Mouse (Mus musculus) bone marrow macrophage, adult 2 months (primary cell): ENCODE data around the gene Acacb. TPM values are rescaled to one million over a fixed set of nuclear protein-coding genes. Genes with fewer than 3 reads are reported as not detected.
A peak's percentile ranks its signal among the peaks of the same experiment; 100 is the strongest.

Experiments used
- H3K27ac ChIP-seq: 2 replicates; pipeline ENCODE4 v1.5.1; 2012; ENCODE audit warnings: low read depth, low read length; ENCODE audit not compliant: insufficient read depth
- H3K4me1 ChIP-seq: 2 replicates; pipeline ENCODE4 v1.6.1; 2012; ENCODE audit warnings: low read length; ENCODE audit not compliant: control insufficient read depth, insufficient read depth
- H3K4me3 ChIP-seq: 2 replicates; pipeline ENCODE4 v1.5.1; 2012; ENCODE audit warnings: mild to moderate bottlenecking, low read length, moderate library complexity; ENCODE audit not compliant: insufficient read depth
- CTCF ChIP-seq: IDR thresholded peaks from 2 replicates; pipeline ENCODE4 v1.5.1; 2012; ENCODE audit warnings: low read depth, mild to moderate bottlenecking, low read length, moderate library complexity
- POLR2A ChIP-seq: IDR thresholded peaks from 2 replicates; pipeline ENCODE4 v1.6.1; 2012; ENCODE audit warnings: mild to moderate bottlenecking, low read depth, low read length, borderline replicate concordance
- polyA plus RNA-seq: library from polyadenylated mRNA; stranded (reverse); fragments of >200 nt; gene quantifications from 2 replicates; pipeline ENCODE4 v1.2.4, GENCODE M21; 2012; ENCODE audit not compliant: missing spikeins, insufficient read depth, insufficient read length

Gene Acacb
- polyA plus RNA-seq, 1 experiment = 0.24 TPM

GRCm38 (mm10) chr5:114119806-114120205 is 26.5 kb upstream of the Acacb start:
- Histone ChIP-seq H3K27ac (no peak overlapping the region), H3K4me3 (no peak overlapping the region), H3K4me1 (peaks cover 7% of the 10 kb centered on the region)
- TF ChIP-seq POLR2A (no peak), CTCF (no peak)

GRCm38 (mm10) chr5:114126008-114126407 is 20.3 kb upstream of the Acacb start:
- H3K4me3 ChIP-seq = no peak overlapping the region
- H3K4me1 ChIP-seq = peaks cover 12% of the 10 kb centered on the region
- no peak overlapping the region for H3K27ac ChIP-seq
- TF ChIP-seq POLR2A (no peak), CTCF (no peak)

DNA sequence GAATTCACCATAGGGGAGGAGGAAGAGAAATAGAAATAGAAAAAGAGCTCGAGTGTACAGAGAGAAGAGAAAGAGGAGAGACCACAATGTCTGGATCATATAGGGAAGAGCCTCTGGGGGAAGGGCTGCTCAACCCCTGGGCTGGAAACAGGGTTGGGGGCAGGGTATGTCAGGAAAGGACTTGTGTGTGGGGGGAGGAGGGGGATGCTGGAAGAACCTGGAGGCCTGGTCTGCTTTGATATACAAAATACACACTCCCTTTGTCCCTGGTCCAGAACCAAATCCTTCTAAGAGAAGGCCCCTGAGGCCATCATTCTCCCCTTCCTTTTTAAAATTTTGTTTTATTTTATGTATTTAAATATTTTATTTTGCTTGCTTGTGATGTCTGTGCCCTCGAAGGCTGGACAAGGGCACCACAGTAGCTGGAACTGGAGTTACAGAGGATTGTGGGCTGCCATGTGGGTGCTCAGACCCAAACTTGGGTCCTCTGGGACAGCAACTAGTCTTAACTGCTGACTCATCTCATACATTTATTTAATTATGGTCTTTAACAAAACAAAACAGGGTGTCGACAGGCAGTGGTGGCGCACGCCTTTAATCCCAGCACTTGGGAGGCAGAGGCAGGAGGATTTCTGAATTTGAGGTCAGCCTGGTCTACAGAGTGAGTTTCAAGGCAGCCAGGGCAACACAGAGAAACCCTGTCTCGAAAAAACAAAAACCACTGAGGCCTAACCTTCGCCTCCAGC is 19.7 kb upstream of the Acacb start:
- no peak for TF ChIP-seq CTCF
- no peak for TF ChIP-seq POLR2A
- peak overlapping the region; percentile 69 for H3K4me3 ChIP-seq
- H3K4me1 ChIP-seq = peaks cover 13% of the 10 kb centered on the region
- H3K27ac ChIP-seq = peak overlapping the region; percentile 57; the same call in 1 of the 2 replicates

DNA sequence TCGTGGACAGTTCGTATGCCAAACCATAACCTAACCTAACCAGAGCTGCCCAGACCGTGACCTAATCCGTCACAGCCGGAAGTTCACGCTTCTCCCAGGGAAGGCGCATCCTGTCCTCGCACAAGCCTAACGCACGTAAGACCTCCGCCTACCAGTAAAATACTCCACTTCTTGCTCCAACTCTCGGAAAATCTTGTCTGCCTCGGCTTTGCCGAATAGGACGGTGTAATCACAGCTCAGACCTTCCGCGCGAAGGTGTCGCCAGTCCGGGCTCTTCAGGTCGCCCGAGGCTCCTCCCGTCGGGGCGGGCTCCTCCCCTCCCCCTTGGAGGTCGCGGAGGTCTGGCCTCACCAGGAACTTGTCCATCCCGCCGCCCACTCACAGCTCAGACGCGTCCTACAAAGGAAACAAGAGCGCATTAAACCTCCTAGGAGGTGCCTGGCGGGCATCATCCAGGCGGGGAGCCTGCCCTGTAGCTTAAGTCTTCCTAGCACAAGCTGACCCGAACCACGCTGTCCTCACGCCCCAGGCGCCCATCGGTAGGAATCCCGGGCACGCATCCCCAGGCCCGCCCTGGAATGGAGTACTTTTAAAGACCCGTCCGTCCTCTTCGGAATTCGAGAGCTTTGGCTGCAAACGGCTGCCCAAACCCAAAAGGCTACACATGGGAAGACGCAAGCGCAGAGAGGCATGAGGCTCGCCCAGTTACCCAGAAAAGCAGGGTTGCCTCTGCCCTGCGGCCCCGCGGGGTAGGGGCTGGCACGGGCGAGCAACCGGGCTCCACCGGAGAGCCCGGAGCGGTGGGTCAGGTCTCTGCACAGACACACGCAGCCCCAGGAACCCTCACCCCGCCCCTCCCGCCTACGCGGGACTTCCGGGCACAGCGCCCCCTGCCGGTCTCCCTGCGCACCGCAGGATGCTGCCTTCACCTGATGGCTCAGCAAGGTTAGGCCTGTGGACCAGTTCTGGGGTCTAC is 18.7 kb upstream of the Acacb start, which contains the start of gene Alkbh2:
Alkbh2 (minus strand) TSS at position 845 of the 976 bp plus-strand sequence.
- Histone ChIP-seq H3K27ac (peak within 1 kb of the TSS; percentile 57), H3K4me1 (peaks cover 17% of the 10 kb centered on the region), H3K4me3 (peak within 1 kb of the TSS; percentile 69)
- TF ChIP-seq CTCF (peak; percentile 88), POLR2A (no peak)

GRCm38 (mm10) chr5:114129550-114130210 is 16.7 kb upstream of the Acacb start:
- Histone ChIP-seq H3K27ac (no peak overlapping the region), H3K4me3 (peak overlapping the region; percentile 67), H3K4me1 (peaks cover 17% of the 10 kb centered on the region)
- TF ChIP-seq POLR2A = no peak
- TF ChIP-seq CTCF = no peak

- H3K4me1 ChIP-seq = peaks cover 17% of the 10 kb centered on the region
- H3K4me3 ChIP-seq = peak within 1 kb of the TSS; percentile 67
- H3K27ac ChIP-seq = peak within 1 kb of the TSS; percentile 17
- TF ChIP-seq CTCF (no peak), POLR2A (no peak)
These were observed 16.1 kb upstream of the Acacb start, which contains the start of gene Ung for GRCm38 (mm10) chr5:114130211-114130605. Gene Ung (plus strand): TSS chr5:114130386.

DNA sequence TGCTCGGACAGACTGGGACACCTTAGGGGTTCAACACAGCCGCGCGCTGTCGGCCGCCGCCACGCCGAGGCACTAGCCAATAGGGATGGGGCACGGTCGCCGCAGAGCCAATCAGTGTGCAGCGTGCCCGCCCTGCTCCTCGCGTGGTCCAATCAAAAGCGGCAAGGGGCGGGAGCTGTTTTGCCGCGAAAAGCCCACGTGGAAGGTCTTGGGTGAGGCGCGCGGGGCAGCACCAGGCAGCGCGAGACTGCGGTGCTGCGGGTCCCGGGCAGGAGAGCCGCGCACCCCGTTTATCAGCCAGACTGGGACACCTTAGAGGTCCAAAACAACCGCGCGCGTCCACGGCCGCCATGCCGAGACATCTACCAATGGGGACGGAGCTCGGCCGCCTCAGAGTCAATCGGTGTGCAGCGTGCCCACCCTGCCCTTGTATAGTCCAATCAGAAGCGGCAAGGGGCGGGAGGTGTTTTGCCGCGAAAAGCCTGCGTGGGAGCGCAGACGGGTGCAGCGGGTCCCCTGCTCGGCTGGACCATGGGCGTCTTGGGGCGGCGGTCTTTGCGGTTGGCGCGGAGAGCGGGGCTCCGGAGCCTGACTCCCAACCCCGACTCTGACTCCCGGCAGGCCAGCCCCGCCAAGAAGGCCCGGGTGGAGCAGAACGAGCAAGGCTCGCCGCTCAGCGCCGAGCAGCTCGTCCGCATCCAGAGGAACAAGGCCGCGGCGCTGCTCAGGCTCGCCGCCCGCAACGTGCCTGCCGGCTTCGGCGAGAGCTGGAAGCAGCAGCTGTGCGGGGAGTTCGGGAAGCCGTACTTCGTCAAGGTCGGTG is 15.4 kb upstream of the Acacb start:
- peaks cover 16% of the 10 kb centered on the region for H3K4me1 ChIP-seq
- H3K4me3 ChIP-seq = peak overlapping the region; percentile 67
- TF ChIP-seq CTCF = no peak
- TF ChIP-seq POLR2A = no peak
- peak overlapping the region; percentile 17 for H3K27ac ChIP-seq

DNA sequence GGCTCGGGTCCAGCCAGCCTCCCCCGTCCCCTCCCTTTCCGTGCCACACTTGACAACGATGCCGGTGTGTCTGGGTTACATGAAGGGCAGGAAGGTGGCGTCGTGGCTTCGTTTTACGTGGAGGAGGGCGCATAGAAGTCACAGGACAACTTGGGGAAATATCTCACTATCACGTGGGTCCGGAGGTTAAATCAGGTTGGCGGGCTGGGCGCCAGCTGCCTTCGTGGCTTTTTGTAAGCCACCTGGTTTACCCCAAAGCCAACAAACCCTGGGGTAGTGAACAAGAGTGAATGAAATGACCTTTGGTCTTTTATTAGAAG is 14.9 kb upstream of the Acacb start:
- no peak for TF ChIP-seq POLR2A
- TF ChIP-seq CTCF = no peak
- Histone ChIP-seq H3K4me3 (peak overlapping the region; percentile 67), H3K4me1 (peaks cover 11% of the 10 kb centered on the region), H3K27ac (peak overlapping the region; percentile 17)

GRCm38 (mm10) chr5:114132841-114133240 is 13.5 kb upstream of the Acacb start:
- Histone ChIP-seq H3K27ac (no peak overlapping the region), H3K4me1 (peaks cover 7% of the 10 kb centered on the region; the same call in 1 of the 2 replicates), H3K4me3 (no peak overlapping the region)
- no peak for TF ChIP-seq CTCF
